Mouse (Mus musculus): ENCODE results near the gene Serpine2. TPM values are rescaled to one million over a fixed set of nuclear protein-coding genes. Genes with fewer than 3 reads are reported as not detected.

The Serpine2 gene
- polyA plus RNA-seq (2012) = not detected in 2 replicates

GRCm38 (mm10) chr1:79861130-79861942 lies at the start of gene Serpine2:
Serpine2 (minus strand) TSS chr1:79861180.
- no peak for TF ChIP-seq GATA1 (IDR thresholded peaks at IDR 0.05; ENCODE audit: low read length)

GRCm38 (mm10) chr1:79907811-79908210 lies 46.8 kb upstream of the Serpine2 start:
- TF ChIP-seq GATA1 (IDR thresholded peaks at IDR 0.05; ENCODE audit: low read length) = no peak

GRCm38 (mm10) chr1:79905241-79905640 lies 44.3 kb upstream of the Serpine2 start:
- no peak for TF ChIP-seq GATA1 (IDR thresholded peaks at IDR 0.05; ENCODE audit: low read length)

GRCm38 (mm10) chr1:79902901-79903300 lies 41.9 kb upstream of the Serpine2 start:
- TF ChIP-seq GATA1 (IDR thresholded peaks at IDR 0.05; ENCODE audit: low read length) = no peak

GRCm38 (mm10) chr1:79882648-79883047 lies 21.7 kb upstream of the Serpine2 start:
- no peak for TF ChIP-seq GATA1 (IDR thresholded peaks at IDR 0.05; ENCODE audit: low read length)

- TF ChIP-seq GATA1 (IDR thresholded peaks at IDR 0.05; ENCODE audit: low read length) = no peak
Measured at GRCm38 (mm10) chr1:79874741-79875140, 13.8 kb upstream of the Serpine2 start.

- no peak for TF ChIP-seq GATA1 (IDR thresholded peaks at IDR 0.05; ENCODE audit: low read length)
Measured at GRCm38 (mm10) chr1:79860411-79861039, 455 bp downstream of the Serpine2 start.

- no peak for TF ChIP-seq GATA1 (IDR thresholded peaks at IDR 0.05; ENCODE audit: low read length)
Measured at GRCm38 (mm10) chr1:79859975-79860374, 1.0 kb downstream of the Serpine2 start.

- TF ChIP-seq GATA1 (IDR thresholded peaks at IDR 0.05; ENCODE audit: low read length) = no peak
Measured at GRCm38 (mm10) chr1:79859026-79859425, 2.0 kb downstream of the Serpine2 start.

- TF ChIP-seq GATA1 (IDR thresholded peaks at IDR 0.05; ENCODE audit: low read length) = no peak
Measured at GRCm38 (mm10) chr1:79858389-79858994, 2.5 kb downstream of the Serpine2 start.

- TF ChIP-seq GATA1 (IDR thresholded peaks at IDR 0.05; ENCODE audit: low read length) = no peak
Measured at GRCm38 (mm10) chr1:79857681-79858388, 3.1 kb downstream of the Serpine2 start.

- TF ChIP-seq GATA1 (IDR thresholded peaks at IDR 0.05; ENCODE audit: low read length) = no peak
Measured at GRCm38 (mm10) chr1:79856756-79857155, 4.2 kb downstream of the Serpine2 start.

GRCm38 (mm10) chr1:79853527-79853926 lies 7.5 kb downstream of the Serpine2 start:
- TF ChIP-seq GATA1 (IDR thresholded peaks at IDR 0.05; ENCODE audit: low read length) = no peak

- TF ChIP-seq GATA1 (IDR thresholded peaks at IDR 0.05; ENCODE audit: low read length) = no peak
Measured at GRCm38 (mm10) chr1:79850341-79850740, 10.6 kb downstream of the Serpine2 start.

GRCm38 (mm10) chr1:79848663-79849062 lies 12.3 kb downstream of the Serpine2 start:
- TF ChIP-seq GATA1 (IDR thresholded peaks at IDR 0.05; ENCODE audit: low read length) = no peak

- no peak for TF ChIP-seq GATA1 (IDR thresholded peaks at IDR 0.05; ENCODE audit: low read length)
Measured at GRCm38 (mm10) chr1:79846891-79847290, 14.1 kb downstream of the Serpine2 start.

Measured in G1E-ER4 (cell line).